Mouse (Mus musculus) cerebellum, postnatal 10 days (tissue): ENCODE results near the gene Rimbp2.

Experiments used
- DNase-seq, 2 experiments: peaks; one replicate each; pipeline ENCODE4 v3.0.0; 2021; ENCODE audit warnings: mixed read lengths in 2 of 2

The Rimbp2 gene

GRCm38 (mm10) chr5:128925073-128925472, 28.2 kb downstream of the Rimbp2 start:
- no peak for DNase-seq

- no peak for DNase-seq
Measured at GRCm38 (mm10) chr5:128920112-128920511, 33.2 kb downstream of the Rimbp2 start.

- DNase-seq: peak; percentile 27 to 58
Measured at GRCm38 (mm10) chr5:128917116-128917959, 35.9 kb downstream of the Rimbp2 start.

- DNase-seq: no peak
Measured at GRCm38 (mm10) chr5:128913820-128914219, 39.5 kb downstream of the Rimbp2 start.

GRCm38 (mm10) chr5:128912374-128912773, 40.9 kb downstream of the Rimbp2 start:
- DNase-seq: no peak

- DNase-seq: no peak
Measured at GRCm38 (mm10) chr5:128911593-128911992, 41.7 kb downstream of the Rimbp2 start.

- no peak for DNase-seq
Measured at GRCm38 (mm10) chr5:128904113-128904512, 49.2 kb downstream of the Rimbp2 start.

- DNase-seq: no peak
Measured at GRCm38 (mm10) chr5:128903120-128903519, 50.2 kb downstream of the Rimbp2 start.

- DNase-seq: no peak
Measured at GRCm38 (mm10) chr5:128899971-128900370, 53.3 kb downstream of the Rimbp2 start.

GRCm38 (mm10) chr5:128894921-128895320, 58.4 kb downstream of the Rimbp2 start:
- DNase-seq: no peak

GRCm38 (mm10) chr5:128887546-128887945, 65.7 kb downstream of the Rimbp2 start:
- no peak for DNase-seq

GRCm38 (mm10) chr5:128884320-128884719, 69.0 kb downstream of the Rimbp2 start:
- no peak for DNase-seq

- DNase-seq: no peak
Measured at GRCm38 (mm10) chr5:128879092-128879491, 74.2 kb downstream of the Rimbp2 start.

- DNase-seq: peak; percentile 92 to 96
Measured at GRCm38 (mm10) chr5:128877425-128878035, 75.8 kb downstream of the Rimbp2 start.

GRCm38 (mm10) chr5:128871706-128872105, 81.6 kb downstream of the Rimbp2 start:
- no peak for DNase-seq

GRCm38 (mm10) chr5:128866811-128867210, 86.5 kb downstream of the Rimbp2 start:
- no peak for DNase-seq

GRCm38 (mm10) chr5:128866291-128866690, 87.0 kb downstream of the Rimbp2 start:
- DNase-seq: no peak

GRCm38 (mm10) chr5:128863497-128863896, 89.8 kb downstream of the Rimbp2 start:
- no peak for DNase-seq

- no peak for DNase-seq
Measured at GRCm38 (mm10) chr5:128860907-128861306, 92.4 kb downstream of the Rimbp2 start.

- no peak for DNase-seq
Measured at GRCm38 (mm10) chr5:128852791-128853190, 100.5 kb downstream of the Rimbp2 start.

GRCm38 (mm10) chr5:128847806-128848205, 105.5 kb downstream of the Rimbp2 start:
- no peak for DNase-seq

GRCm38 (mm10) chr5:128846433-128847040, 106.7 kb downstream of the Rimbp2 start:
- no peak for DNase-seq

GRCm38 (mm10) chr5:128845033-128845432, 108.3 kb downstream of the Rimbp2 start:
- peak; percentile 82 to 85 for DNase-seq

GRCm38 (mm10) chr5:128843982-128844381, 109.3 kb downstream of the Rimbp2 start:
- DNase-seq: no peak
